Mouse (Mus musculus) ZHBTc4 (cell line): ENCODE results near the gene Slc34a2.
A peak's percentile ranks its signal among the peaks of the same experiment; 100 is the strongest.

Experiments used
- DNase-seq: peaks from one replicate; pipeline ENCODE4 v3.0.0-alpha.2; 2011; ENCODE audit warnings: low read depth, low spot score

Slc34a2 gene

GRCm38 (mm10) chr5:53037781-53038180, at the start of gene Slc34a2:
TSS of gene Slc34a2 (plus strand) at chr5:53038081.
- DNase-seq = no peak

- DNase-seq = no peak
These were observed 47.1 kb upstream of the Slc34a2 start for GRCm38 (mm10) chr5:52990687-52991341.

GRCm38 (mm10) chr5:52992210-52992897, 45.5 kb upstream of the Slc34a2 start:
- DNase-seq = no peak

GRCm38 (mm10) chr5:52993490-52994282, 44.2 kb upstream of the Slc34a2 start:
- DNase-seq = no peak

GRCm38 (mm10) chr5:52995461-52995860, 42.4 kb upstream of the Slc34a2 start:
- DNase-seq = no peak

- no peak for DNase-seq
These were observed 41.7 kb upstream of the Slc34a2 start for GRCm38 (mm10) chr5:52996145-52996544.

GRCm38 (mm10) chr5:52996601-52997000, 41.3 kb upstream of the Slc34a2 start:
- no peak for DNase-seq

- DNase-seq = no peak
These were observed 40.8 kb upstream of the Slc34a2 start for GRCm38 (mm10) chr5:52997032-52997431.

- DNase-seq = no peak
These were observed 39.7 kb upstream of the Slc34a2 start for GRCm38 (mm10) chr5:52998097-52998760.

GRCm38 (mm10) chr5:53000169-53000872, 37.6 kb upstream of the Slc34a2 start:
- no peak for DNase-seq

GRCm38 (mm10) chr5:53002599-53003203, 35.2 kb upstream of the Slc34a2 start:
- no peak for DNase-seq

- no peak for DNase-seq
These were observed 34.4 kb upstream of the Slc34a2 start for GRCm38 (mm10) chr5:53003495-53003894.

GRCm38 (mm10) chr5:53003981-53004380, 33.9 kb upstream of the Slc34a2 start:
- no peak for DNase-seq

GRCm38 (mm10) chr5:53009027-53009769, 28.7 kb upstream of the Slc34a2 start:
- DNase-seq = no peak

- DNase-seq = no peak
These were observed 28.1 kb upstream of the Slc34a2 start for GRCm38 (mm10) chr5:53009770-53010133.

- no peak for DNase-seq
These were observed 26.6 kb upstream of the Slc34a2 start for GRCm38 (mm10) chr5:53011327-53011726.

GRCm38 (mm10) chr5:53016606-53017005, 21.3 kb upstream of the Slc34a2 start:
- no peak for DNase-seq

- no peak for DNase-seq
These were observed 19.6 kb upstream of the Slc34a2 start for GRCm38 (mm10) chr5:53018316-53018715.

- DNase-seq = no peak
These were observed 14.4 kb upstream of the Slc34a2 start for GRCm38 (mm10) chr5:53023432-53023831.

GRCm38 (mm10) chr5:53023901-53024300, 14.0 kb upstream of the Slc34a2 start:
- DNase-seq = peak; percentile 85
